Mouse (Mus musculus): ENCODE results near the gene Gm12166.

The Gm12166 gene

GRCm38 (mm10) chr11:46052105-46052659 is at the start of gene Gm12166:
Gm12166 (minus strand) TSS chr11:46052321.
- peak; percentile 63 for DNase-seq

- DNase-seq, result no peak
Measured at GRCm38 (mm10) chr11:46097062-46097461, 44.9 kb upstream of the Gm12166 start.

- DNase-seq, result no peak
Measured at GRCm38 (mm10) chr11:46096265-46096649, 44.1 kb upstream of the Gm12166 start.

- DNase-seq, result no peak
Measured at GRCm38 (mm10) chr11:46095477-46096264, 43.5 kb upstream of the Gm12166 start.

GRCm38 (mm10) chr11:46092121-46092520 is 40.0 kb upstream of the Gm12166 start:
- DNase-seq, result no peak

- peak; percentile 71 for DNase-seq
Measured at GRCm38 (mm10) chr11:46090951-46091667, 39.0 kb upstream of the Gm12166 start.

- peak; percentile 62 for DNase-seq
Measured at GRCm38 (mm10) chr11:46090036-46090725, 38.1 kb upstream of the Gm12166 start.

- DNase-seq, result peak; percentile 26
Measured at GRCm38 (mm10) chr11:46089081-46089713, 37.1 kb upstream of the Gm12166 start.

- DNase-seq, result no peak
Measured at GRCm38 (mm10) chr11:46086446-46086845, 34.3 kb upstream of the Gm12166 start.

- no peak for DNase-seq
Measured at GRCm38 (mm10) chr11:46085398-46086163, 33.5 kb upstream of the Gm12166 start.

GRCm38 (mm10) chr11:46084568-46084967 is 32.4 kb upstream of the Gm12166 start:
- no peak for DNase-seq

- no peak for DNase-seq
Measured at GRCm38 (mm10) chr11:46083835-46084444, 31.8 kb upstream of the Gm12166 start.

- no peak for DNase-seq
Measured at GRCm38 (mm10) chr11:46083405-46083804, 31.3 kb upstream of the Gm12166 start.

- DNase-seq, result no peak
Measured at GRCm38 (mm10) chr11:46081075-46081474, 29.0 kb upstream of the Gm12166 start.

- DNase-seq, result peak; percentile 89
Measured at GRCm38 (mm10) chr11:46077732-46078375, 25.7 kb upstream of the Gm12166 start.

- no peak for DNase-seq
Measured at GRCm38 (mm10) chr11:46077304-46077703, 25.2 kb upstream of the Gm12166 start.

GRCm38 (mm10) chr11:46076442-46077158 is 24.5 kb upstream of the Gm12166 start:
- no peak for DNase-seq

GRCm38 (mm10) chr11:46075507-46075906 is 23.4 kb upstream of the Gm12166 start:
- DNase-seq, result no peak

- no peak for DNase-seq
Measured at GRCm38 (mm10) chr11:46073850-46074688, 21.9 kb upstream of the Gm12166 start.

All from liver (tissue).